Mouse (Mus musculus) small intestine, adult 2 months (tissue): ENCODE measurements around the gene Crygd.

Source experiments
- CTCF ChIP-seq: fragments of 200-500 bp; IDR thresholded peaks from 2 replicates; pipeline ENCODE4 v1.5.1; 2012; ENCODE audit warnings: low read depth, mild to moderate bottlenecking, control low read depth, inconsistent platforms, low read length, moderate library complexity, mixed read lengths; ENCODE audit not compliant: insufficient replicate concordance, insufficient read length; ENCODE audit errors: extremely low read depth
- POLR2A ChIP-seq: fragments of 200-500 bp; IDR thresholded peaks from 2 replicates; pipeline ENCODE4 v1.6.1; 2012; ENCODE audit warnings: low read depth, mild to moderate bottlenecking, control low read depth, inconsistent platforms, low read length, moderate library complexity

DNA sequence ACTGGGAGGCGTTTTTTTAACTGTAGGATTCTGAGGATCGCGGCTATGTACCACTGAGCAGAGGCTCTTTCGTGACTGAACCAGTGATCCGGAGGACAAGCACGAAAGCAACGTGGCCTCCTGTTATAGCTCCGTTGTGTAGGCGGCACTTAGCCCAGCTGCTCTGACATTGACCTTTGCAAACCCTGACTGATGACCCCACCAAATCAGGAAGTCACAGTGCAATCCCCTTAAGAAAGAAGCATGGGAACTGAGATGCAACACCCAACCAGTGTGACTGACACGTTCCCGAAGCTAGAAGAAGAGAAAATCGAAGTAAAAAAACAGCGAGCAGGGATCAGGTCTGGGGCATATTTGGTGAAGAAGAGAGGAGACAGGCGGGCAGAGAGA is 49.5 kb upstream of the Crygd start:
- no peak for TF ChIP-seq CTCF
- no peak for TF ChIP-seq POLR2A
